Mouse (Mus musculus): Measurements from ENCODE around the gene Ccr7. TPM values are rescaled to one million over a fixed set of nuclear protein-coding genes. Genes with fewer than 3 reads are reported as not detected.

Ccr7 gene
- total RNA-seq, 2 experiments from 2014 or later: not detected

DNA sequence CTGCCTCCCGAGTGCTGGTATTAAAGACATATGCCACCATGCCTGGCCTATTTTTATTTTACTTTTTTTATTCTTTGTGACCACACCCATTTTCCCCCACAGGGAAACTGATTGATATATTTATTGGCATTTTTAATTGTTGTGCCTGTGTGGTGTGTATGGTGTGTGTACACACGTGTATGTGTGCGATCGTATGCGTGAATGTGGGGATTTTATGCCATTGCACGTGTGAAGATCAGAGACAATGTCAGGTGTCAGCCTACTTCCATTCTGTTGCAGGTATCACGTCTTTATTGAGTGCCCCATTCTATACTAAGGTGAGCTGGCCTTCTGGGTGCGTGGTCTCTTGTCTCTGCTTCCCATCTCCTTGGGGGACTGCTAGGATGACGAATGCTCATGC lies 940 bp upstream of the Ccr7 start:
- no peak for DNase-seq
- intact Hi-C loops (cut with DNase I): no loop called here

DNA sequence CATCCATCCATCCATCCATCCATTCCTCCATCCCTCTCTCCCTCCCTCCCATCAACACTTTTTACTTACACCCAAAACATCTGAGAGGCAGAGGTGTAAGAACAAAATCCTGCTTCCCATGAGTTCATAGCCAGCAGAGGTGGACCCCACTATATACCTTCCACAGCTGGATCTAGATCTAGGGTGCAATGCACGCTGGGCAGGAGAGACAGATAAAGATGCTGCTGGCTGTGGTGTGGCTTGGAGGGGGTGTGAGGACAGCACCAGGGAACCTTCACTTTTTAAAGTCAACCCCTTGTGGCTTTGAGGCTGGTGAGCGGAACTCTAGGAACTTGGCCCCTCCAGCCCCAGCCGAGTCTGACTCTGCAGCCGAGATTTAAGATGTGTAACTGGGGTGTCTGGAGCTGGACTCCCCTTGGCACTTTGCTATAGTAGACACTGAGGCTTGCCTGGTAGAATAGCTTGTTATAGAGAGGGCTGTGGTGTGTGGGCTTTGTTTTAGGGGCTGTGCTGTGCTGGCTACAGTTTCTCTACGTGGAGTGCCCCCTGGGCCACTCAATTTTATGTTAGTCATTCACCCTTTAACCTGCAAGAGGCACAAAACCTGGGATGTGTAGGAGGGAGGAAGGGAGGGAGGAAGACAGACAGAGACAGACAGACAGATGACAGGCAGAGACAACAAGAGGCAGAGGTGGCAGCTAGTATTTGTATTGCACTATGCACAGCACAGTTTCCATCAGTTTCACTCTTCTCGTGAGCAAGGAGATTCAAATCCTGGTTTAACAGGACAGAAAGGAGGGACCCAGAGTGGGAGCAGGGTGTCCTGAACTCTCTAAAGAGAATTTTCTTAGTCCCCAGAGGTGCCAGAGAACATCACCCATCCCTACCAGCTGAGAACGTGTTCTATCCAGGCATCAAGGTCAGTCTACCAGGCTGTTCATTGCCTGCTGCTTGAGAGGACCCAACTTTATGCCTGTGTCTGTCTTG lies 817 bp downstream of the Ccr7 start:
- intact Hi-C loops (cut with DNase I): no loop called here

DNA sequence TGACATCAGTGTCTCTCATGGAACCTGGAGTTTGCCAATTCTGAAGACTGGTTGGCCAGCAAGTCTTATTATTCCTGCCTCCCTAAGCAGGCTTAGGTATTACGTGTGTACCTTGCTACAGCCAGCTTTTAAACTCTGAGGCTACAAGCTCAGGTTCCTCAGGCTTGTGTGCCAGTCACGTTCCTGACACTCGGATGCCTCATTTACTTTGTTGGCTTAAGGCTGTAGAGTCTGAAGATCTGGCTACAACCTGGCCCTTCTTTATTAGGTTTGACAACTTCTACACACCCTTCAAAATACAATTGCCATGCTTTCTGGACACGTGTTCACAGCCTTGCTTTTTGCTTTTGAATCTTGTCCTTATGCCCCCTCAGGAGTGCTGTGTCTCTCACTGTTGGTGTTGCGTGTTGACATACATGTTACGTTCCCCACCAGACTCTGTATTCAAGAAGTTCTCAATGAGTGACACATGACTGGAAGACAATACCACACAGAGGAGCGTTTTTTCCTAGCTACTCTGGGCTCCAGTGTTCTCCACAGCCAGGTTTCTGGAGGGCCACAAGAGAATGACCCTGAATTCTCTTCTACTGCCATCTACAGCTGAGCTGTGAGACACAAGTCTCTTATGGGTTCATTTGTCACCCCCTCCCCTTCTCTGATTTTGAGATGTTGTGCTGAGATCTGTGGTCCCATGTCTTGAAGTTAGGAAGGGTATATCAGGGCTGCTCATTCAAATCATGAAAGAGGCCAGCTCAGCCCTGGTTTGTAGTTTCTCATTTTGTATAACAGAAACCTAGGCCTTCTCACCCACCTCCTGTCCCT lies 2.3 kb downstream of the Ccr7 start:
- intact Hi-C loops (cut with DNase I): no loop called here

More for the DNA sequence above, 817 bp downstream of the Ccr7 start:
- DNase-seq: no peak

DNA sequence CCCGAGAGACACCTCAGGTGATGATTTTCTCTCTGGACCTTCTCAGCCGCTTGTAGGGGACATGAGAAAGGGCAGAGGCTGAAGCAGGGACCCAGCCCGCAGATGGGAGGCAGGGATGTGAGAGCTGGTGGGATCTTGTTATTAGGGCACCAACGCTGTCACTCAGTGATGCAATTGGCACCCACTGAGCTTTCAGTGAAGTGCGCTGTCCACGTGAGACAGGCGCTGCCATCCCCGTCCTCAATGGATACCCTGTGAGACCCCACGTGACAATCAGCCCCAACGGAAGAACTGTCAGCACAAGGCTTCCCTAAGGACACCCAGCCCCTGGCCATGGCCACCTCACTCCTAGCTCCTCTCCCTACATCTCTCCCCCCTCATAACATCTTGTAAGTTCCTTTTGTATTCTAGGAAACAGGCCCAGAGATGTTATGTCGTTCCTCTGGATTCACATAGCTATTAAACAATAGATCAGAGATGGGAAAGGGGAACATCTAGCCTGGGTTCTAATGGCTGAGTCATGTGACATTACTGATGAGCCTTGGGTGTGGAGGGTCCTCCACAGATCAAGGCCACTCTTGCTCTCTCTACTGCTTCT lies 3.4 kb downstream of the Ccr7 start:
- no peak for DNase-seq
- intact Hi-C loops (cut with DNase I): no loop called here

More for the DNA sequence above, 2.3 kb downstream of the Ccr7 start:
- no peak for DNase-seq

DNA sequence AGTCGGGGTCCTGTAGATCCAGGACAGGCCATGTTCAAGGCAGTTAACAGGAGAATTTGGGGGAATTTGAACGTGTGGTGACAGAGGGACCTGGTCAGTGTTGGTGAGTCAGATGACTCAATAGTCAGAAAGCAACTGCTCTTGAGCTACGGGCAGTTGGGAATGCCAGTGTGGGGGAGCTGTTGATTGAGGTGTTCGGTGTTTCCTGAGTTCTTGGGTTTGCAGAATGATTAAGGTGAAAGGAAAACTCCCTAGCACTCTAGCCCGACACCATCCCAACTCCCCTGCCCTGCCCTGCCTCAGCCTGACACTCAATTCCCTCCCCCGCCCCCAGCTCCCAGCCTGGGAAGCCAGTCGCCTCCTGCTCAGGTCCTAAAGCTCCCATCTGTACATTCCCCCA lies 4.0 kb downstream of the Ccr7 start:
- no peak for DNase-seq
- intact Hi-C loops (cut with DNase I): loop anchor here (1.0 kb wide), 1 partner anchor 112 kb away; no protein-coding TSS in a partner anchor

DNA sequence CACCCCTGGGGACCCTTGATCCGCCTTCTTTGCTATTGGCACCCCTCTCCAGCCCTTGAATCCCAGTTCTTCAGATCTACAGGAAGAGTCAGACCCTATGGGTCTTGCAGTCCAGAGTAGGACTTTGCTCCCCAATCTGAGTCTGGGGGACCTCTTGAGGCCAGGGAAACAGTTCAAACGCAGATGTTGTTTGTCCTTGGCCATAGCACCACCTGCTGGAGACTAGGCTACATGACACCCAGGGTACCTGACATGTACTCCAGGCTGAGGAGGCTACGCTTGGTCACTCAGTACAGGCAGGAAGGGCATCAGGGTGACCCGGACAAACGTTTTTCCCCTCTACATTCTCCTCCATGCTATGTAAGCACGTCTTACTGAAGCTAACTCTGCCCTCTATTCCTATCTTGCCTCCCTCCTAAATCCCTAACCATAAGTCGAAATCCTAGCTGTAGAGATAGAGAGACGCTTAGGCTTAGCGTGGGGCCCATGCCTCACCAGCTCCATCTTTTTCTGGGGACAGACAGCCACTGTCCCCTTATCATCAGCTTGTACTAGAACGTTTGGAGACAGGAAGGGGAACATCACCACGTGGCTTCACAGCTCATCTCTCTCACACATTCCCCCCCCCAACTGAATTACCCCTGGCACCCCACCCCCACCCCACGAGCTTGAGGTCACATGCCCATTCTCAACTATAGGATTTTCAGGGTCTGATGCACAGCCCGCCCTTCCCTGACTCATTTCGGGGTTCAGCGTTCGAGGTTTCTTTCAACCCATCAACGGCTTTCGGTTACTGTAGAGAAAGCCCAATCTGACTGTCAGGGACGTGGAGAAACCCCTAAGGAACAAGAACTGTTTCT lies 4.7 kb downstream of the Ccr7 start:
- DNase-seq: peak; percentile 67 to 75
- intact Hi-C loops (cut with DNase I): loop anchor here (1.0 to 5.0 kb wide), 3 partner anchors 111 to 223 kb away; partner anchors contain the start of gene Rara

DNA sequence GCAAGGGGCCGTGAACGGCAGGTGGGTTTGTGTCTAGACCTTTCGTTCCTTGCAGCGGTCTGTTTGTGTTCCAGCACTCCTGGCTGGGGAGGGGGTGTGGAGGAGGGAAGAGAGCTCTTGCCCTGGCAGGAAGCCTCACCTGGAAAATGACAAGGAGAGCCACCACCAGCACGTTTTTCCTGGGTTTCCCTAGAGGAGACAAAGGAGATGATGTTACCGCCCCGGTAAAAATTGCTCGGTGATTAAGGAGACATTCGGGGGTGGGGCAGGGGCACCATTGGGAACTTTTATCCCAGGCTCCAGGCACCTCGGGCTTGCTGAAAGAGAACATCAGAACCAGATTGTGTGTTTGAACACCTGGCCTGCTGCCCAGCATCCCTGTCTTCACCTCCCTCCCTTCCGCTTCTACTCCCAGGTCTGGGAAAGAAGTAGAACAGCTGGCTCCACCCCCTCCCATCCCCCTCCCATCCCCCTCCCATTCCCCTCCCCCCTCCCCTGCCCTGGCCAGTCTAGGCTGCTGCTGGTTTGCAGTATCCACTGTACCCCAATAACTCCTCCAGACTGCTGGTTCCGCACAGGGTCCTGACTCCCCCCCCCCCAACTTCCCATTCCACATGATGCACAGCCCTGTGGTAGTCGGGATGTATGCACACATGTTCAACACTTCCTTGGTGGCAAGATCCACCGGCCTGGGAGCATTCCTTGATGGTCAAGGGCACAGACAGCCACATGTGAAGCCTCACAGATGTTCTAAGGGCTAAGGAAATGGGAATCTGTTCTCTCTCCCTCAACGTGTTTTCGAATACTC lies 5.8 kb downstream of the Ccr7 start:
- DNase-seq: no peak
- intact Hi-C loops (cut with DNase I): loop anchor here (2.0 to 5.0 kb wide), 2 partner anchors 170 to 222 kb away; partner anchors contain the start of gene Rara

DNA sequence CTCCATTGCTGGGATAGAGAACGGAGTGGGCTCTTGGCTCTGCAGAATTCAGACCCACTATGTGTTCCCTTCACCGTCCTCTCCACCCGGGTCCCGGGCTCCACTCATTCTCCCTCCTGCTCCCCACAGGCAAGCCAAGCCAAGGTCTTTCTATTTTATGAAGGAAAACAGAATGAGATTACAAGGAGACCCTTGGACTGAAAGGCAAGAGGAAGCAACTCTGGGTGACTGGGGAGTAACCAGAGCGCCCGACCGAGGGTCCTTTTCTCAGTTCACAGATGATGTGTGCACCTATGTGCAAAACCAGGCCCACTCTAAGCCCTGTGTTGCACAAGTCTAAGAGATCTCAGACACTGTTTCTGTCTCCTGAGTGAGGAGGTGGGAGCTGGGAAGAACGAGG lies 6.5 kb downstream of the Ccr7 start:
- no peak for DNase-seq
- intact Hi-C loops (cut with DNase I): loop anchor here (2.0 to 5.0 kb wide), 2 partner anchors 170 to 221 kb away; partner anchors contain the start of gene Rara

DNA sequence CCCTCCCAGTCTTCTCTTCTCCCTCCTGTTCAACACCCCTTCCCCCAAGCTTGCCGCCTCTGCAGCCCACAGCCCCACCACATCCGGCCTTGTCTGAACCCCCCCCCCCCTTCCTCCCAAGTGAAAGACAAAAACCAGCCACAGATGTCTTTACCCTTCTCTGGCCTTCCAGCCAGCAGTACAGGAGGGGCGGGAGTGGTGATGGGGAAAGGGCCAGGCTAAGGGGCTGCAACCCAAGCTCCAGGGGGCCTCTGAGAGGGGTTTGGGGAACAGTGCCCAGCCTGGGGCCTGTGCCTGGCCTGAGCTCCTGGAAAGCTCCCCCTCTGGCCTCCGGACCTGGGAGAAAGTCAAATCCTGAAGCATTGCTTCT lies 7.0 kb downstream of the Ccr7 start:
- no peak for DNase-seq
- intact Hi-C loops (cut with DNase I): loop anchor here (2.0 to 5.0 kb wide), 2 partner anchors 169 to 221 kb away; partner anchors contain the start of gene Rara

DNA sequence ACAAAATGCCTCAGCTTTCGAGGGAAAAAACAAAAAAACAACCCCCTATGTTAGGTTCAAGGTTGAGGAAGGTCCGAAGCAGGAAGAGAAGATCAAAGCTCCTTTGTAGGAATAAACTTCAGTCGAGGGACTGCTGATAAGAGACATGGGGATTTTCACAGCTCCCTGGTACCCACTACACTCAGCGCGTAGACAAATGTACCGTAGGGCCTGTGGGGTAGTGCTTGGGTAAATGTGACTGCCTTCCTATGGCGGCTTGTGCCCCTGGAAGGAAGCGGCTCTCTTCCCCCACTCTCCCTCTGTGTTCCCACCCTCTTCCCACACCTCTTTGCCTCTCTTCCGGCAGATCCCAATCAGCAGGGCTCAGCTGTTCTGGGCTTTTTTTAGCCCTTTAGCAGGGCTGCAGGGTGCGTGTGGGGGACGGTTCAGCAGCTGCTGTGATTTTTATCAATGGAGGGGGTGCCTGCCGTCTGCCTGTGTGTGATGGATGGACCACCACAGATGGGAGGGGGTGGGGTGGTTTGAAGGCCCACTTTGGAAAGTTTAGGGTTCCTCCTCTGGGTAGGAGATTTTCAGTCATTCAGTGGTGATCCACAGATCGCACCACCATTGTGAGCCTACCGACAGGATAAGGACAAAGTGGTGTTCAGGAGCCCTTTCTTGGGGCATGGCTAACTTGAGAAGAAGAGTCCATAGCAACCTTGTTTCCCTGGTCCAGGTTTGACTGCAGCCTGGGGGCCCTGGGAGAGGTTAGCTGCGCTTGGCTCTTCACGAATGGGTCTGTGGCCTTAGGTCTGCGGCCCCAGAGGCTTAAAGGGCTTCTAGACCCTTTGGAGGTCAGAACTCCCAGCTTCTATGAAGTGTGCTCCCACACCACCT lies 7.6 kb downstream of the Ccr7 start:
- no peak for DNase-seq
- intact Hi-C loops (cut with DNase I): loop anchor here (5.0 kb wide), 1 partner anchor 220 kb away; the partner anchor contains the start of gene Rara

DNA sequence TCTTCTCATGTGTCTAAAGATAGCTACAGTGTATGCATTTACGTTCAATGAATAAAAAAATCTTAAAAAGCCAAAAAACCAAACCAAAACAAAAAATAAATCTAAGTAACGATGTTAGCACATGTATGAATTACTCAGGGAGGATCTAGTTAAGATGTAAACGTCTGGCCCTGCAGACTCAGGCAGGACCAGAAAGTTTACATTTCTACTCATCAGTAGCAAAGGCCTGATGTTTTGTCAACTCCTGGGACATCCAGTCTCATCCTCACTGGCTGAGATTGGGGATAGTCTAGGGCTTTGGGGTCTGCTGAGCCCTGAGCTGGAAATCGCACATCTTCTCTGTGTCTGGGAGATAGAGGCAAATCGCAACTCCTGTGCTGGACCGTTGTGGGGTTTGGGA lies 8.3 kb downstream of the Ccr7 start:
- no peak for DNase-seq
- intact Hi-C loops (cut with DNase I): loop anchor here (5.0 kb wide), 1 partner anchor 219 kb away; the partner anchor contains the start of gene Rara

DNA sequence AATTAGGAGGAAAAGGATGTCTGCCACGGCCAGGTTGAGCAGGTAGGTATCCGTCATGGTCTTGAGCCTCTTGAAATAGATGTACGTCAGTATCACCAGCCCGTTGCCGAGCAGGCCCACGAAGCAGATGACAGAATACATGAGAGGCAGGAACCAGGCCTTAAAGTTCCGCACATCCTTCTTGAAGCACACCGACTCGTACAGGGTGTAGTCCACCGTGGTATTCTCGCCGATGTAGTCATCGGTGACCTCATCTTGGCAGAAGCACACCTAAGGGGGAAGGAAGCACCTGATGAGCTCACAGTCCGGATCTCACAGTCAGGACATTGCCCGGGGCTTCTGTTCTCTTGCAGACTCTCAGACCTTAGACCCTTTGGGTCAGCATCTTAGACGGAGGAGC lies 9.1 kb downstream of the Ccr7 start:
- DNase-seq: no peak
- intact Hi-C loops (cut with DNase I): loop anchor here (5.0 kb wide), 1 partner anchor 218 kb away; the partner anchor contains the start of gene Rara

DNA sequence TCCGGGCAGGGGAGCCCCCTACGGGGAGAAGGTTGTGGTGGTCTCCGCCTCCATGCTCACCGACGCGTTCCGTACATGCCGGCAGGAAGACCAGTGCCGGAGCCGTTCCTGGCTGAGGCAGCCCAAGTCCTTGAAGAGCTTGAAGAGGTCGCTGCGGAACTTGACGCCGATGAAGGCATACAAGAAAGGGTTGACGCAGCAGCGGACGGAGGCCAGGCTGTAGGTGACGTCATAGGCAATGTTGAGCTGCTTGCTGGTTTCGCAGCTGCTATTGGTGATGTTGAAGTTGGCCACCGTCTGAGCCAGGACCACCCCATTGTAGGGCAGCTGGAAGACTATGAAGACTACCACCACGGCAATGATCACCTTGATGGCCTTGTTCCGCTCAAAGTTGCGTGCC lies 9.9 kb downstream of the Ccr7 start:
- intact Hi-C loops (cut with DNase I): loop anchor here (5.0 kb wide), 1 partner anchor 218 kb away; the partner anchor contains the start of gene Rara
- DNase-seq: no peak

DNA sequence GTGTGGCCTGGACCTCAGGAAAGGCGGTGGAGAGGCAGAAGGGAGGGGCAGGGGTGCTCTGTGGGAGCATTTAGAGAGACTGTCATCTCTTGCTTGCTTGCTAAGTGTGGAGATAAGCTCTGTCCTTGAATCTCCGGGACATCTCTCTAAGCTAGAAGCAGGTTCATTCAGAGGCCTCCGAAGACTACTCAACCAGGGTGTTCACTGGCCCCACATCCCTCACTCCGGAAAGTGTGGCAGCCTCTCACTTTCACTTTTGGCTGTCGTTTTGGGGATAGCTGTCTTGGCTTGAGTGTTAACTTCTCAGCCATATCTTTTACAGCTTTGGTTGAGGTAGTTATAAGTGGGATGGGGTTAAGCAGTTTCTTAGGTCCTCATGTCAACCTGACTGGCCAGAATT lies 10.4 kb downstream of the Ccr7 start:
- intact Hi-C loops (cut with DNase I): no loop called here
- DNase-seq: no peak

DNA sequence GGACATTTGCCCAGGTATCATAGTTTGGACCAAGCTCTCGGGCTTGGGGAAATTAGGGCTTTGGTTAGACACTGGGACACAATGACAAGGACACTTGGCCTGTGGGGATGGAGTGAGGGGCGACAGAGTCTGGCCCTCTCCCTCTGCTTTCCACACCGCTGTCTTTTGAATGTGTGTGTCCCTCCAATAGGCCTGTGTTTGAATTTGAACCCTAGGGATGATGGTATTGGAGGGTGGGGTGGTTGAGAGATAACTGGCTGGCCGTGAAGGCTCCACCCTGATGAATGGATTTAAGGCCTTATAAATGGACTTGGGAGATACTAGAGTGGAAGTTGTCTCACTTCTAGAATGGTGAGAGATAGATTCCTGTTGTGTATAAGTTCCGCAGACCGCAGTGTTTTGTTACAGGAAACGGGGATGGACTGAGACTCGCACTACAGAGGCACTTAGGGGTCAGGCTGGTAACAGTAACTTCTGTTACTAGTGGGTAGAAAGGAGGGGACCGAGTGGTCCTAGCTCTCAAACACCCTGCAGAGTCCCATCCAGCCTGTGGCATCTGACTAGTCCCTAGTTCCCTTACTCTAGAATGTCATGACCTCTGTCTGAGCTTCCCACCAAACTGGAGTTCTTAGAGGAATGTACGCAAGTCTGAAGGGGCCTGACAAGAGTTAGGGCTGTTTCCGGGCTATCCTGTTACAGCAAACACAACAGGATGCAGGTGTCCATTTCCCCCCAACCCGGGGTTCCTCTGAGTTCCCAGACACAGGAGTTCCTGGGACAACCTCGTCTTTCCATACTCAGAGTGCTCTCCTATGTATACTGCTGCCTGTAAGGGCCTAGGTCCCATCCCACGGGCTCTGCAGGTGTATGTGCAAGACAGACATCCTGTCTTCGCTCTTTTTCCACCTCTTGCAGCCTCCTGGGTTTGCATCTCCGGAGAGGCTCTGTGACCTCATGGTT lies 11.5 kb downstream of the Ccr7 start:
- intact Hi-C loops (cut with DNase I): no loop called here
- no peak for DNase-seq

DNA sequence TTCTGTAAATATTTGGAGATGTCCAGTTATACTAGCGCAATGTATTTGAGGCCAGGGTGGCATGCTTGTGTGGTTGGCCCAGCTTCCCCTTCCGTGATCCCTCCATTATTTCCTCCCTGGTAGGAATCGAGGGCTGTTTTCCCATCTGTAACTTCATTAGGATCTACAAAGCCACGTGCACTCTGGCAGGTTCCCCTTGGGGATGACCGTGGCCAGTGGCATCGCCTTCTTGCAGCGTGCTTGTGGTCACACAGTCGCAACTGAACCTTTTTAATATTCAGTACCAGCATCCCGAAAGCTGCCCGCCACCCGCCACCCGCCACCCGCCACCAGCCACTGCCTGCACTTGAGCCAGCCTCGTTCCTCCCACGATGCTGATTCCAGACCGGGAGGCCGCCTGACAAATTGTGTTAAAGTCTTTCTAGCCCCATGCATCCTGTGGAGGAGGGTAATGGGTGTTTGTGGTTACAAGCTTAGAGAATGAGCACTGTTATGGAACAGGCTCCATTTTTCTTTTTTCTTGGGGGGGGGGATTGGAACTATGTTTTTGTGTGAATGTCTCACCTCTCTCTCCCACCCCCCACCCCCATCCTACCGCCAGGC lies 12.3 kb downstream of the Ccr7 start:
- DNase-seq: no peak
- intact Hi-C loops (cut with DNase I): no loop called here
